Mouse (Mus musculus): ENCODE results near the gene Aff4. TPM values are rescaled to one million over a fixed set of nuclear protein-coding genes. Genes with fewer than 3 reads are reported as not detected.
A peak's percentile ranks its signal among the peaks of the same experiment; 100 is the strongest.
"Not testable (repeated sequence)": the region's sequence is repeated elsewhere in the genome, so short reads cannot be mapped to it uniquely, and the experiment has no call there.

Aff4 gene
- total RNA-seq, 2 experiments from 2014 or later: 228 to 265 TPM

DNA sequence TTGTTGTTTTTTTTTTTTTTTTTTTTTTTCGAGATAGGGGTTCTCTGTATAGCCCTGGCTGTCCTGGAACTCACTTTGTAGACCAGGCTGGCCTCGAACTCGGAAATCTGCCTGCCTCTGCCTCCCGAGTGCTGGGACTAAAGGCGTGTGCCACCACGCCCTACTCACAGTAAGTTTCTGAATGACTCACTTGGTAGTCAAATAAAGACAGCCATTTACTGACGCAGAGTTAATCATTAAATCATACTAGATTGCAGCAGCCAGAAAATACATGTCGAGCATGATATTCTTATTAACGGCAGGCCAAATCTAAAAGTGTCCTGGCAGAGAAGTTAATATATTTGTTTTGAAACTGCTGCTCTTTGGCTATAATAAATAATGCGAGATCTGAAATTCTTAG lies 9.6 kb upstream of the Aff4 start:
- not testable (repeated sequence) for DNase-seq

DNA sequence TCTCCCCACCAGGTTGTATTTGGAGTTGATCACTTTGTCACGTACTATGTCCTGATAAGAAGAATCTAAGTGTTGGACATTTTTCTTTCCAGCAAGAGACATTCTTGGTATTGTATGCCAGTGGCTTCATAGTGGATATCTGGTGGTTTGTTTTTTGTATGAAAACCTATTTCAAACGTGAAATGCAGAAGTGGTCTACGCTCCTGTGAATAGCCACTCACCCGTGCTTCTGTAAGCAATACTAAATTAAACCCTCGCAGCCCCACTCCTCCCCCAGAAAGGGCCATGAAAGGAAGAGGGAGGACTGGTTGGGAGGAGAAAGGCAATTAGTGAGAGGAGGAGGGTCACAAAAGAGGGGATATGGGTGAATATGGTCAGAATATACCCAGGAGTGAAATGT lies 7.9 kb upstream of the Aff4 start:
- DNase-seq: no peak

DNA sequence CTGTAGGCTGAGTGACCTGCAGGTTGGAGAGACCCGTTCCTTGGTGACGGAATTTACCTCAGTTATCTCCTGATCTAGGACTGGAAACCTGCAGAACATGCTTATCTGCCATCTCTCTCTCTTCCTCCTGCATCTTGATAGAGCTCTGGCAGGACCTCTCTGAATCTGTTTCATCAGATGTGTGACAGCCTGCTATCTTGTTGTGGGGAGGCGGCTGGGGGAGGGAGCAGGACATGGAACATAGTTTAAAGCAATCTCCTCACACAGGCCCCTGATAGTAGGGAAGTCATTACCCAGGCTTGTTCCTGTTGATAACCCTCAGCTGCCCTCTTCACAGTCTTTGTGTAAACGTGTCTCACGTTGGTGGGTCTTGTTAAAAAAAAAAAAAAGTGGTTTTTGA lies 5.3 kb upstream of the Aff4 start:
- peak; percentile 44 to 52 for DNase-seq

DNA sequence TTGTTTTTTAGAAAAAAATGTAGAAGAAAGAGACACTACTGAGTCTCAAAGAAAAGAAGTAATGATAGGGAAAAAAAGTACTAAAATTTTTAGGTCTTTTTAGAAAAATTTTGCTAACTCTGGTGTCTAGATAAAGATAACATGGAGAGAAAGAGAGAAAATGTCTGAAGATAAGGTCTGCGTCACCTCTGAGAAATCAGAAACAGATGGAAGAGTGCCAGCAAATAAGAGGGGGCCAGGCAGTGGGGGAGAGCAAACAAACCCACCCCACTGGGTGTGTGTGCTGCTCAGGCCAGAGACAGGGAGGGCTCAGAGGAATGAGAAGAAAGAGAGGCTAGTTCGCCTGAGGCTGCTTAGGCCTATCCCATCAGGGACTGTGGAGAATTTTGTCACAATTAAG lies 4.9 kb upstream of the Aff4 start:
- no peak for DNase-seq

DNA sequence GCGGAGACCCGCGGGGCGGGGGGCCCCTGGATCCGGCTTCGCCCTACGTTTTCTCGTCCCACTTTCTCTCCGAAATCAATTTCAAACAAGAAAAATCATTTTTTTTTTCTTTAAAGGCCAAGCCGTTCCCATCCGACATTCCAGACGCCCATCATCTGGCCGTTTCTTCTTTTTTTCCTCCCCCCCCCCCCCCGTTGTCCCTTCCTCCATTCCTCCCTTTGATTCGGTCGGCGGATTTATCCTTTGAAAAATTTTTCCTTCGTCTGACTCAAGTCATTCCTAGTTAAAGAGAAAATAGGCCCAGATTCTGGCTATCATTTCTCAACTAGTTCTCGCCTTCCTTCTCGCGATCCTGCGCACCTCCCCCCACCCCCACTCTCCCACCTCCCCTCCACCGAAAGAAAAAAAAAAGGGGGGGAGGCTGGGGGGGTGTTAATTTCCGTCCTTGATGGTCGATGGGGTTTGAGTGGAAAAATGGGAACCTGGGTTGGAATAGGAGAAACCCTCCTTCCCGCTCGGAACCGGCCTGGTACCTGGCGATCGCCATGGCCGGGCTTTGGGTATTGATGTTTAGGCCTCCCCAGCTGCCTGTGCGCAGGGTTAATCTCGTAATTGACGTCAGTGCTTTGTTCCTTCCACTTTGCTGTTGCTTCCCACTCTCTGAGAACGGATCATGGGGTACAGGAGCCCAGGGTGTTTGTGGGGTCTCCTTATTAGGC lies 750 bp downstream of the Aff4 start:
- peak; percentile 40 to 42 for DNase-seq

DNA sequence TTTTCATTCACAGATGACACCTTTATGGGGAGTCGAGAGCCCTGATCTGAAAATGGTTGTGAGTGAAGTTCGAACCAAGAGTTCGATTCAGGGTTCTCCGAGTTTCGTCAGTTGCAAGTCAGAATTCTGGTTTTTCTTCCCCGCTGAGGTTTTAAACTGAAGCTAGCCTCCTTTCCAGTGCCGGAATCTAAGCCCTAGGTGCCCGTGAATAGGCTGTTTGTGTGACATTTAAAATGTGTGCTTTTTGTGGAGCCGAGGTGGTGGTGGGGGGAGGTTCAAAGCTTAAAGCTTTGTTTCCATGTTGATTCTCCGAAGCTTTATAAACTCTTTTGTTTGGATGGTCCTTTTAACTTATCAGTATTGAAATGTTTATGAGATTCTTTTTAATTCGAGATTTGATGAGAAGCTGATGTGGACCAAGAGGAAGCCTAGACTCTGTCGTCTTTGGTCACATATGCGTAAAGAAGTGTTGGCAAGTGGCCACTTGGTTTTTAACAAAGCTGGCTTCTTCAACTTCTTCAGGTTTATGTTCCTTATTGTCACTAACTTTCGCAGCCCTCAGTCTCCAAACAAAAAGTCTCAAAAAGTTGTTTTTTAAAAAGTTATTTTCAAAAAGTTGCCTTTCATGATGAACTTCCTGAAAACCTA lies 1.4 kb downstream of the Aff4 start:
- DNase-seq: no peak

DNA sequence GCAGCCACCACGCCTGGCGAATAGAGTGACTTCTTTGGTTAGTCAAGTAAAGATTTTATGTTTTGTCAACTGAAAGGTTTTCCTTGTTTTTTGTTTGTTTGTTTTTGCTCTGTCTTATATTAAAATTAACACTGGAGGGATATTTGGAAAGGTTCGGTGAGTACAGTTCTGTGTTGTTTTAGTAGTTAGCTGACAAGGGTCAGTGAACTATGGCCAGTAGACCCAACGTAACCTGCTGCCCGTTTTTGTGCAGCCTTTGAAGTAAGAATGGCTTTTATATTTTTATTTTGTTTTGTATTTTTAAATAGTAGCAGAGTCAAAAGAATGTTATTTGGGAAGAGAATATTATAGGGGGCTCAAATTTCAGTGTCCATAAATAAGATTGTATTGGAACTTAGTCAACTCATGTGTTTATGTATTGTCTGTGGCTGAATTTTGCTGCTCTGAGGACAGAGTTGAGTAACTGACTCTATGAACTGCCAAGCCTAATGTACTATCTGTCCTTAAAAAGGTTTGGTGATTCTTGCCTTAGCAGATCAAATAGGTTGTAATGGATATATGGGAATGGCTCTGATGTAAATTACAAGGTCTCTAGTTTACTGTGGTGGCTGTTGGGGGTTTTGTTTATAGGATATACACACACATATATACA lies 8.0 kb downstream of the Aff4 start:
- DNase-seq: no peak

DNA sequence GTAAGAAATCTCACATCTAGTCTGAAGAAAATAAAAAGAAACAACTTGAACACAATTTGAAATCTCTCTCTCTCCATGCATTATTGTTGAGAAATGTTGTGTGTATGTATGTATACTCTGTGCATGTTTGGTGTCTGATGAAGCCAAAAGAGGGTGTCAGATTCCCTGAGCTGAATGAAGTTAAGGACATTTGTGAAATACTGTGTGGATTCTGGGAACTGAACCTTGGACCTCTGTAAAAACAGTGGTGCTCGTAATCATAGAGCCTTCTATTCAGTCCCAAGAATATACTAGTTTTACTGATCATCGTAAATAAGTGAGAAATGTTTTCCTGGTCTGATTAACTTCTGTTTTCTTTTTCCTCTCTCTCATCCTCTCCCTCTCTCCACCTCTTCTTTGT lies 16.4 kb downstream of the Aff4 start:
- no peak for DNase-seq

DNA sequence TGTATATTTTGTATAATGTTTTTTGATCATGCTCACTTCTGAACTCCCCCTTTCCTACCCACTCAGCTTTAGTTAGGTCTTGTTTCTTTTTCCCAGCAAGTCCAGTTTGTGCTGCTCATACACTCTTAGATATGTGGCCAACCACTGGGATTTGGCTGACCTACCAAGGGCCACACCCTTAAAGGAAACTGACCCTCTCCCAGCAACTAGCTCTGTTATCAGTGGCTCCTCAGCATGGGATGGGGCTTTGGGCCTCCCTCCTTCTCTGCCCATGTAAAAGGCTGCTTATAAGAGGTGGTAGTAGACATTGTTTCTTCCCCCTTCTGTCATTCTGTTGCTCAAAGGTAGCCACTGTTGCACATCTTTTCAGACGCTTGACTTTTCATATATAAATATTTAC lies 28.3 kb downstream of the Aff4 start:
- no peak for DNase-seq

DNA sequence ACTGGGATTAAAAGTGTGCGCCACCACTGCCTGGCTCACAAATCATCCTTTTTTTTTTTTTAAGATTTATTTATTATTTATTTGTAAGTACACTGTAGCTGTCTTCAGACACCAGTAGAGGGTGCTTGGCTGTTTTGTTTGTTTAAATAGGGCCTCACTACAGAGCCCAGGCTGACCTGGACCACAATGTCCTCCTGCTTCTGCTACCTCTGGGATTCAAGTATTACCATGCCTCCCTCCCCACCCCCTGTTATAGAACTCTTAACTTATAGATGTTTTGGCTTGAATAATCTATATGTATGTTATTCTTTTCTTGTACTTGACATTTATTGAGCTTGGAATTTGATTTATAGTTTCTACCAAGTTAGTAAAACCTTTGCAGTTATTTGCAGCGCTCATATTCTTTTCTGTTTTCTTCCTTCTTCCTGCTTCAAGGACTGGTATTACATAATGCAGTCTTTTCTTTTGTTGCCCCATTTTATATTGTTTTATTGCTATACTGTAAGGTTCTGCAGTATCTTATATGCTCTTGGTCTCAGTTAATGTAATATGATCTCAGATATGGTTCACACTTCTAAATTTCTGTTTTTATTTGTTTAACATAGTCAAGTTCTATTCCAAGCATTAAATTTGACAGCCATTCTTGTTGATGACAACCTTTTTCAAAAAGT lies 33.3 kb downstream of the Aff4 start:
- no peak for DNase-seq

DNA sequence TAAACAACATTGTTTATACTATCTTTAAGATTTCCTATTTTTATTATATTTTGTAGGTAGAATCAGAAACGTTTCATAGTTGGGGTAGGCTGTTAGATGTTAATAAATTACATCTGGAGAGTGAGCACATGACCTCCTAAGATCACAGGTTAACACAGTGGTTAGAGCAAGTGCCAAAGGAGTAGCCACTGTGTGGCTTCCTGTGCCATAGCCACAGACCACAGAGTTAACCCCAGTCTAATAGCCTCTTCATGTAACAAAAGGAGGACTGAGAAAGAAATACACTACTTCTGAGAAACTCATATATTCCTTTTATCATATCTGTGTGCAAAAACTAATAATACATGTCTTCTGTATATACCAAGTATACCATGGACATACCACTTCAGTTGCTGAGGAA lies 43.2 kb downstream of the Aff4 start:
- DNase-seq: no peak

DNA sequence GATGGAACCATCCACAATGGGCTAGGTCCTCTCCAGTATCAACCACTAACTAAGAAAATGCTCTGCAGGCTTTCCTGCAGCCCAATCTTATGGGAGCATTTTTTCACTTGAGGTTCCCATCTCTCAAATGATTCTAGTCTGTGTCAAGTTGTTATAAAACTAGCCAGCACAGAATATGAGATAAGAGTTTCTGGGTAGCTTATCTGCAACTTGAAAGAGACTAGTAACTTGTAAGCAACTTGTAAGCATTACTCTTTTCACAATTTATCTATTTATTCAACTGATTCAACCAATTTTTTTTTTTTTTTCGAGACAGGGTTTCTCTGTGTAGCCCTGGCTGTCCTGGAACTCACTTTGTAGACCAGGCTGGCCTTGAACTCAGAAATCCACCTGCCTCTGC lies 53.0 kb downstream of the Aff4 start:
- DNase-seq: no peak

DNA sequence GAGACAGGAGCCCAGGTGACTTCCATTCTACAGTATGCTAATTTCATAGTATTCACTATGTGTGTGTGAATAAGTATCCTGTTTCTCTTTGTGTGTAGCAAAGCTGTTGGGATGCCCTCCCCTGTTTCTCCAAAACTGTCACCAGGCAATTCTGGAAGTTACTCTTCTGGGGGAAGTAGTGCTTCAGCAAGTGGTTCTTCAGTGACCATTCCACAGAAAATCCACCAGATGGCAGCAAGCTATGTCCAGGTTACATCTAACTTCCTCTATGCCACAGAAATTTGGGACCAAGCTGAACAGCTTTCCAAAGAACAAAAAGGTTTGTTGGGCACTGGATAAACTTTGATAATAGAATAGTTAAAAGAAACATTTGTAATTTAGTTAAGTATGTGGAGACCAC lies 61.1 kb downstream of the Aff4 start:
- DNase-seq: no peak

DNA sequence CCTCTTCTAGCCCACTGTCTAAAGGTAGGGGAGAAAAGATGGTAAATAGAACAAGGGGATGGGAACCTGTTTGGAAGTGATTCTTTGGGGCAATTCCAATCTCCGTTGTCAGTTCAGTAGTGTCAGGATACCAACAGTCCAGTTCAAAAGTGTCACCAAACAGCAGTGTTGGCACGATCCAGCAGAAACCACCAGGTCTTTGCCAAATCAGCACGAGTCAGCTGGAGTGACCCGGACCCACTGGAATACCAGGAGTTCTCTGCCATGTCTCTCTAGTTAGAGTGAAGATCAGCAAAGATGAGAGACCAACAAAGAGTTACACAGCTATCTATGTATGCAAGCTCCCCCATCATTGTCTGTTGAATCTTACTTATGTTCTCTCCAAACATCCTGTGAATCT lies 63.2 kb downstream of the Aff4 start:
- DNase-seq: no peak

DNA sequence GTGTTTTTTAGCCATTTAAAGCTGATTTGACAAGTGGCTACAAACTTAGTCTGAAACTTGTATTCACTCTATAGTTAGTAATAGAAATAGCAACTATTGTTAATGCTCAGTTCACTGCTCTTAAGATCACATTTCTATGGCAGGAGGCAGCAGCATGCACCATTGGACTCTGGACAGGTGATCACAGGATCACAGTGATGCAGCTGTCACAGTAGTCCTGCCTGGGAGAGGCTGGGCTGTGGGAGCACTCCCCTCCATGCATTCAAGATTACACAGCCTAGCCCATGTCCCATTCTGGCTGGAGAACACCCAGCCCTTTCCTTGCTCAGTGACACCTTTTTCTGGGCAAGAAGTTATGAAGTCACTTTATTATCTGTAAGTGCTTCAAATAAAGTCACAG lies 67.4 kb downstream of the Aff4 start:
- DNase-seq: no peak

DNA sequence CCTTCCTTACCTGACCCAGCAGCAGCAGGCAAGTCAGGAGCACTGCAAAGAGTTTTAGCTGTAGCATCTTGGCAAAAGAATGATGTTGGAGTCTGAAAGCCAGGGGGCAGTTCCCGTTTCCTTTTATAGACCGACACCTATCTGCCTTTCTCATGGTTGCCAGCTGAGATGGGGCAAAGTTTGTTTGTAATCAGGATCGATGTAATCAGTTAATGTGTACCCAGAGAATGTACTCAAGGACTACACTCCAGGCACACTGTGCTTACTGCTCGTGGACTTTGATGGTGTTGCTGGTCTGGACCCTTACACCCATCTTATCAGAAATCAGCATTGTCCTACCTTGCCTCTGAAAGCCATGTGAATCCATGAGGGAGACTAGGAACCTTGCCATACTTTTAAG lies 72.4 kb downstream of the Aff4 start, which contains the start of gene Leap2:
TSS of gene Leap2 (minus strand) at position 135 of the 400 bp plus-strand sequence.
- DNase-seq: no peak

DNA sequence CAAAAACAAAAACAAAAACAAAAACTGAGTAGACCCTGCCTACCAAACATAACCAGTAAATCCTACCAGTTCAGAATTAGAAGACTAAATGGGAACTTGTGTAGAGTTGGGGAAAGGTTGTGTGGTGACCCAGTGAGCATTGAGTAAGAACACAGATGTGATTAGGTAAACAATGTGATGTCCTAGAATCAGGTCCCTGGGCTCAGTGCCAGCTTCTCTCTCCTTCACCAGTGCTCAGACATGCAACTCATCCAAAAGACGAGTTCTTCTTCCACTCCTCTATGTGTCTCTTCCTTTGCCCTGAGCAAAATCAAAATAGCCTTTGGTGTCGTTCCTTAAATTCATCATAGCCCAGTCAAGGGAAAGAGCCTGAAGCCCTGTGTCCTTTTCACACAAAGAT lies 74.2 kb downstream of the Aff4 start:
- peak in 1 of 2 experiments; percentile 17 for DNase-seq

DNA sequence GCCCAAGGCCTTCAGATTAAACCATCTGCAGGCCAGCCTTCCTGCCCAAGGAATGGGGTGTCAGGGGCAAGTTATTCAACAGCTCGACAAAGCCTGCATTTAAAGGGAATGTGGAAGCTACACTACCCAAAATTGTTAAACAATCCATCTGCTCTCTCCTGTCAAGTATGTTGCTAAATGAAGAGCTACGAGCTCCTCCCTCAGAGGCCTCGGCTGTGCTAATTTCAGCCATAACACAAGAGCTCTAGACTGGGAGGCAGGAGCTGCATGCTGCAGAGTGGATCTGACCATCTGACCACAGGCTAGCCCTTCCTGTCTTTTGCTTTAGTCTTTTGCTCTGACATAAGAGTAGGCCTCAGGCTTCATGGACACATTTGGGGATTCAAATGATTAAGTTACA lies 74.6 kb downstream of the Aff4 start:
- peak in 1 of 2 experiments; percentile 18 for DNase-seq

DNA sequence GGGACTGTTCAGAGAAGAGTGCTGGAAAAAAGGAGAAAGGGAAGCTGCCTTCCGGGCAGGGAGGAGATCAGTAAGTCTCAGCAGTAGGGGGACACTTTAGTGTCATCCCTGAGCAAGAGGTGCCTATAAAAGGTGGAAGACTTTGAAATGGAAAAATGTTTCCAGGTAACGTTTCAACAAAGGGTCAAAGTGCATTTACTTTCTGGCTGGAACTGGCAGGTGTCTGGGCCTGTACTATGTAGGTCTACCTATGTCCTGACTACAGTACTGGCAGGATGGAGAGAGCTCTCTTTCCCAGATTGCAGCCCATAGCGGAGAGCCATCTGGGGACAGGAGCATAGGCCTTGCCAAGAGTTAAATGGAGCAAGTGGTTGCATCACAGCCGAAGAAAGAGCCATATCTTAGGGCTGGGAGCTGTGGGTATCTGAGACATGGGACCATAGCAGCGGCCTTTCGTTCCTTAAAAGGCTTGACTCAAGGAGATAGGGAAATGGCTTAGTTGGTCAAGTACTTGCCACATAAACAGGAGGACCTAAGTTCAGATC lies 75.2 kb downstream of the Aff4 start:
- no peak for DNase-seq

DNA sequence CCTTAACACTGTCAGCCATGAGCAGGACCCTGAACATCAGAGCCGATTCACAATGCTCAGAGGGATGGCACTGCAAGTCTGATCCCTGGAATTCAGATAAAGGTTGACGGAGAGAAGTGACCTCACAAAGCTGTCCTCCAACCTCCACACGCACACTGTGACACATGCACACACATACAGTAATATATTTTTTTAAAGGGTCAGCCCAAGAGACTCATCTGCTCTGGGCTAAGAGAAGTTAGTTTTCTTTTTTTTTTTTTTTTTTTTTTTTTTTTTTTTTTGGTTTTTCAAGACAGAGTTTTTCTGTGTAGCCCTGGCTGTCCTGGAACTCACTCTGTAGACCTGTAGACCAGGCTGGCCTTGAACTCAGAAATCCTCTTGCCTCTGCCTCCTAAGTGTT lies 76.3 kb downstream of the Aff4 start:
- DNase-seq: not testable (repeated sequence)

DNA sequence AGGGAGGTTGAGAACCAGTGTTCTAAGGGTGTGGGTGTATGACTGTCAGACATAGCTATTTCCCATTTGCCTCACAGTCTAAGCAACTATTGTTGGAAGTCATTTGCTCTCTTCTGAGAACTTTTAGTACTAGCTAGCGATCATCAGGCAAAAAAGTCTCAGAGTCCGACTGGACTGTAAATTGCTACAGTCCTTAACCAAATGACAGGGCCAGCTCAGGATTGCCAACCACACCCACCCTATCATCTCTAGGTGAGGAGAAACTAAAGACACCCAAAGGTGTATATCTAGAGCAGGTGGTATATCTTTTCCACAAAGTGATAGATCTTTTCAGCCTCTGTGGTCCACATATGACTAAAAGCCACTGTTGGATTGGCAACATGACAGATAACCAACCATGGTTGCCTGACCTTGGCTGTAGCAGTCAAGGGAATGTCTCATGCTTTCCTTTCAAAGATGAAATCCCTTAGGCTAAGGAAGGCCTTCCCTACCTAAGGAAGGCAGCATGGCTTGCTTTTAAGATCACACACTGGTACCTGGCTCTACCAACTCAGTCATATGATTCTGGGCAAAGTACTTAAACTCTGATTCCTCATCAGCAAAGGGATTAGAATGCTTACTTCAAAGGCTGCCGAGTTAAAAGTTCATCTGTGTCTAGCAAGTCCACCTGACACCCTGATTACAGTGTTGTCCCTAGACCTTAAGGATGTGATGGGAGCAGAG lies 77.5 kb downstream of the Aff4 start:
- DNase-seq: no peak

DNA sequence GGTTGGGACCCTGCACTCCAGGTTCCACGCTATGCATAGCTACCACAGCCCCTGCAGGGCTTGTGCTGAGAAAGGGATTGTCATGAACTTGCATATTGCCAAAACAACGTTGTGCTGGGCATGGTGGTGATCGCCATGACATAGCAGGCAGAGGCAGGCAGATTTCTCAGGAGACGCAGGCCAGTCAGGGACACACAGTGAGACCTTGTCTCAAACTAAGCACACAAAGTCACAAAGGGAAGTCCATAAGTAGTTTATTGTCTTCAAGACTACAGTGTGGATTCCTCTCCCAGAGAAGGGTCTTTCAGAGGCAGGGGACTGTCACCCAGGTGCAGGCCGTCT lies 78.1 kb downstream of the Aff4 start:
- DNase-seq: no peak

All from layer of hippocampus, postnatal 36 days (tissue).